Comparison of ENCODE assay signal across 8 mouse cellular contexts in genomic region chr15:81811599-81811996, GRCm38 (mm10). TPM values are rescaled to one million over a fixed set of nuclear protein-coding genes. Genes with fewer than 3 reads are reported as not detected.
DNase-seq lines count a peak whose midpoint lies in the region; ATAC-seq and TF ChIP-seq lines count a peak whose summit lies in the region.

No protein-coding gene starts in this region.

- H3K4me1 ChIP-seq in heart, embryonic 14.5 days (ENCODE audit: control insufficient read depth in 2 of 2, insufficient read depth in 2 of 2, low read length in 2 of 2) = peaks cover 5 to 28% of the 10 kb centered on the region in 2 experiments
- peaks cover 16 to 34% of the 10 kb centered on the region in 2 experiments for H3K4me1 ChIP-seq in MEL (ENCODE audit: control insufficient read depth in 1 of 2, insufficient read depth in 2 of 2, low read length in 2 of 2)
- H3K4me1 ChIP-seq in hindbrain, embryonic 10.5 days (replicated peaks) = peaks cover 46% of the 10 kb centered on the region
- H3K4me1 ChIP-seq in liver, embryonic 16.5 days (ENCODE audit: control insufficient read depth, low read depth, low read length) = peaks cover 21% of the 10 kb centered on the region

- H3K27me3 ChIP-seq in heart, embryonic 14.5 days (ENCODE audit: control insufficient read depth, insufficient read depth, low read length) = no peaks in the 10 kb centered on the region
- no peaks in the 10 kb centered on the region for H3K27me3 ChIP-seq in MEL (ENCODE audit: control insufficient read depth in 1 of 2, insufficient read depth in 2 of 2, low read length in 2 of 2)
- peaks cover 6% of the 10 kb centered on the region; the same call in 1 of the 2 replicates for H3K27me3 ChIP-seq in hindbrain, embryonic 10.5 days (ENCODE audit: insufficient read depth, poor library complexity, severe bottlenecking)
- H3K27me3 ChIP-seq in liver, embryonic 16.5 days (ENCODE audit: control insufficient read depth, insufficient read depth, low read depth, low read length) = no peaks in the 10 kb centered on the region

- peak overlapping the region; percentile 37 to 79; a peak in 3 of 4 replicates for H3K27ac ChIP-seq in heart, embryonic 14.5 days (replicated peaks in 1 of 2; ENCODE audit: control insufficient read depth in 1 of 2, insufficient read depth in 1 of 2, low read depth in 2 of 2, low read length in 2 of 2)
- 0 out of 2 replicates have a peak overlapping the region, but pooled peaks have one; percentile 14 for H3K27ac ChIP-seq in MEL (ENCODE audit: control insufficient read depth, low read depth, low read length)
- peak overlapping the region; percentile 95 for H3K27ac ChIP-seq in hindbrain, embryonic 10.5 days
- H3K27ac ChIP-seq in liver, embryonic 16.5 days (ENCODE audit: low read length) = peak overlapping the region; percentile 79

- peaks cover 6% of the 10 kb centered on the region for H3K79me2 ChIP-seq in MEL (ENCODE audit: control insufficient read depth, insufficient read depth, low read length, poor library complexity)

- H3K9me3 ChIP-seq in heart, embryonic 14.5 days (ENCODE audit: control insufficient read depth, low read length) = no peaks in the 10 kb centered on the region
- H3K9me3 ChIP-seq in MEL (replicated peaks; ENCODE audit: insufficient read depth, low read length) = no peaks in the 10 kb centered on the region
- no peaks in the 10 kb centered on the region for H3K9me3 ChIP-seq in hindbrain, embryonic 10.5 days
- no peaks in the 10 kb centered on the region for H3K9me3 ChIP-seq in liver, embryonic 16.5 days (replicated peaks; ENCODE audit: control insufficient read depth, low read length)

- no peak for TF ChIP-seq POLR2A in MEL (IDR thresholded peaks at IDR 0.05; ENCODE audit: control insufficient read depth in 1 of 2, insufficient read depth in 1 of 2, low read depth in 1 of 2, low read length in 2 of 2, poor library complexity in 1 of 2)

- peaks cover 19% of the 10 kb centered on the region for H3K36me3 ChIP-seq in heart, embryonic 14.5 days (ENCODE audit: control insufficient read depth, insufficient read depth, low read length)
- H3K36me3 ChIP-seq in MEL (ENCODE audit: control insufficient read depth in 1 of 2, insufficient read depth in 2 of 2, low read length in 2 of 2) = peaks cover 0 to 31% of the 10 kb centered on the region in 2 experiments; a peak in 2 of 4 replicates
- H3K36me3 ChIP-seq in hindbrain, embryonic 10.5 days = peaks cover 18% of the 10 kb centered on the region
- H3K36me3 ChIP-seq in liver, embryonic 16.5 days (ENCODE audit: control insufficient read depth, insufficient read depth) = no peaks in the 10 kb centered on the region

- H3K4me3 ChIP-seq in heart, embryonic 14.5 days (ENCODE audit: control insufficient read depth in 1 of 2, insufficient read depth in 1 of 2, low read depth in 1 of 2, low read length in 2 of 2) = peak overlapping the region; percentile 66
- peak overlapping the region; percentile 68 to 76 for H3K4me3 ChIP-seq in MEL (ENCODE audit: control insufficient read depth in 1 of 2, insufficient read depth in 1 of 2, low read depth in 2 of 2, low read length in 2 of 2)
- H3K4me3 ChIP-seq in hindbrain, embryonic 10.5 days = peak overlapping the region; percentile 88
- H3K4me3 ChIP-seq in liver, embryonic 16.5 days (ENCODE audit: low read depth, low read length) = peak overlapping the region; percentile 74

- WGBS in heart, embryonic 14.5 days = 2% methylated on average over 23 of the region's 26 CpGs
- WGBS in hindbrain, embryonic 10.5 days = under 1% methylated on average over 22 of the region's 26 CpGs
- 3% methylated on average over 17 of the region's 26 CpGs for WGBS in liver, embryonic 16.5 days (ENCODE audit: insufficient replicate concordance)

- H3K4me2 ChIP-seq in heart, embryonic 14.5 days (ENCODE audit: low read length) = peak overlapping the region; percentile 69
- peak overlapping the region; percentile 97 for H3K4me2 ChIP-seq in liver, embryonic 16.5 days (ENCODE audit: low read depth, low read length)

- peak; percentile 19 for ATAC-seq in heart, embryonic 14.5 days (ENCODE audit: insufficient number of reproducible peaks, insufficient read depth, low FRiP score, low read depth)
- peak; percentile 10 for ATAC-seq in liver, embryonic 16.5 days (ENCODE audit: low read depth)

- H3K9ac ChIP-seq in heart, embryonic 14.5 days (ENCODE audit: low read length) = peak overlapping the region; percentile 79
- peak overlapping the region; percentile 78 for H3K9ac ChIP-seq in MEL (ENCODE audit: control insufficient read depth, low read depth, low read length, poor library complexity, severe bottlenecking)
- H3K9ac ChIP-seq in liver, embryonic 16.5 days (ENCODE audit: low read depth, low read length) = peak overlapping the region; percentile 64

- TF ChIP-seq EP300 in MEL (IDR thresholded peaks at IDR 0.05; ENCODE audit: low read depth in 1 of 2, low read length in 2 of 2) = no peak

- TF ChIP-seq RAD21 in MEL (IDR thresholded peaks at IDR 0.05; ENCODE audit: low read depth, low read length) = no peak

- no peak for TF ChIP-seq CTCF in MEL (IDR thresholded peaks at IDR 0.05 in 2 of 3, conservative IDR thresholded peaks at IDR 0.05 in 1 of 3; ENCODE audit: control insufficient read depth in 1 of 3, insufficient read depth in 1 of 3, low read depth in 2 of 3, low read length in 3 of 3, poor library complexity in 1 of 3, severe bottlenecking in 1 of 3)

- no peak for DNase-seq in heart, postnatal 4 days
- DNase-seq in MEL (ENCODE audit: low read depth, low spot score) = no peak
- DNase-seq in hindbrain, embryonic 10.5 days (ENCODE audit: low spot score) = no peak
- DNase-seq in left cerebral cortex, adult 8-10 months (ENCODE audit: low spot score in 2 of 2) = no peak
- no peak for DNase-seq in spleen, postnatal 14 days (ENCODE audit: low spot score in 2 of 2)
- no peak for DNase-seq in T-cell, adult 2 months (ENCODE audit: low spot score)

TF ChIP-seq in MEL, 35 proteins besides CTCF, POLR2A, EP300 and RAD21:
- peak; percentile 8; the same call in 1 of the 2 replicates for TF ChIP-seq MAZ (IDR thresholded peaks at IDR 0.05; ENCODE audit: low read depth, low read length)
- no peak for TF ChIP-seq ETS1 (IDR thresholded peaks at IDR 0.05; ENCODE audit: low read depth, low read length)

RNA-seq across cellular contexts. Expression of gene Tef, which starts 9.4 kb away (rescaled TPM):
- 23.4 and 25.8 TPM in 2 replicates for polyA plus RNA-seq in heart, embryonic 14.5 days (2014; fragmentation: Nextera tagmentation; extraction: Ambion mirVana)
- 10 to 100 TPM; 38.5 to 40.5 TPM for total RNA-seq in heart, postnatal 4 days (2021)
- total RNA-seq in MEL (2012; rRNA removed) = 11.6 and 12.3 TPM in 2 replicates
- 10 to 100 TPM in 1 of 2 experiments, not detected in 1; 21.7 TPM for polyA plus RNA-seq in MEL (2012; ENCODE audit: insufficient read depth in 1 of 2, insufficient read length in 2 of 2, low read depth in 1 of 2, low replicate concordance in 2 of 2, missing spikeins in 1 of 2)
- polyA plus RNA-seq in hindbrain, embryonic 10.5 days (2016; fragmentation: Nextera tagmentation; extraction: Ambion mirVana) = 16.4 and 19.4 TPM in 2 replicates
- 6.3 and 9.2 TPM in 2 replicates for polyA plus RNA-seq in liver, embryonic 16.5 days (2015; fragmentation: Nextera tagmentation; extraction: Ambion mirVana)
- 100 to 1,000 TPM; 255 to 311 (median 291) TPM for total RNA-seq in left cerebral cortex, adult 8-10 months (2022)

RNA-seq across cellular contexts. Expression of gene Tob2, which starts 47.0 kb away (rescaled TPM):
- polyA plus RNA-seq in heart, embryonic 14.5 days (2014; fragmentation: Nextera tagmentation; extraction: Ambion mirVana) = 10.3 and 12.4 TPM in 2 replicates
- 10 to 100 TPM; 24.1 to 32.3 TPM for total RNA-seq in heart, postnatal 4 days (2021)
- total RNA-seq in MEL (2012; rRNA removed) = 21.6 and 23.5 TPM in 2 replicates
- 10 to 100 TPM in 1 of 2 experiments, not detected in 1; 20.7 TPM for polyA plus RNA-seq in MEL (2012; ENCODE audit: insufficient read depth in 1 of 2, insufficient read length in 2 of 2, low read depth in 1 of 2, low replicate concordance in 2 of 2, missing spikeins in 1 of 2)
- polyA plus RNA-seq in hindbrain, embryonic 10.5 days (2016; fragmentation: Nextera tagmentation; extraction: Ambion mirVana) = 18.6 and 19.1 TPM in 2 replicates
- polyA plus RNA-seq in liver, embryonic 16.5 days (2015; fragmentation: Nextera tagmentation; extraction: Ambion mirVana) = 11.7 and 14.9 TPM in 2 replicates
- total RNA-seq in left cerebral cortex, adult 8-10 months (2022) = 10 to 100 TPM; 26.6 to 40.2 (median 33.5) TPM

Comparison
In these comparisons a context has a peak if more than half of its experiments do, and no peak if none do; other contexts are left out.
1. H3K27ac ChIP-seq: peak in every context shown above with its lines; median percentile 95 in hindbrain, embryonic 10.5 days; 79 in liver, embryonic 16.5 days; 58 in heart, embryonic 14.5 days; 14 in MEL.